Mouse (Mus musculus) heart, embryonic 10.5 days (tissue): ENCODE measurements around the gene Rag1. TPM values are rescaled to one million over a fixed set of nuclear protein-coding genes. Genes with fewer than 3 reads are reported as not detected.

Source experiments
- DNase-seq: peaks from one replicate; pipeline ENCODE4 v3.0.0-alpha.2; 2017; ENCODE audit warnings: low spot score
- H3K27ac ChIP-seq: fragments of 300-500 bp; sonication (generic); 2 replicates; pipeline ENCODE4 v1.5.1; 2016; ENCODE audit warnings: mild to moderate bottlenecking
- H3K27me3 ChIP-seq: fragments of 300-500 bp; sonication (generic); 2 replicates; pipeline ENCODE4 v1.6.1; 2016; ENCODE audit warnings: mild to moderate bottlenecking; ENCODE audit not compliant: poor library complexity, insufficient read depth, severe bottlenecking
- H3K36me3 ChIP-seq: fragments of 300-500 bp; sonication (generic); 2 replicates; pipeline ENCODE4 v1.6.1; 2016; ENCODE audit warnings: mild to moderate bottlenecking, moderate library complexity
- H3K4me1 ChIP-seq: fragments of 300-500 bp; sonication (generic); 2 replicates; pipeline ENCODE4 v1.6.1; 2016; ENCODE audit warnings: mild to moderate bottlenecking
- H3K4me3 ChIP-seq: fragments of 300-500 bp; sonication (generic); 2 replicates; pipeline ENCODE4 v1.5.1; 2016; ENCODE audit warnings: mild to moderate bottlenecking, moderate library complexity
- H3K9me3 ChIP-seq: fragments of 300-500 bp; sonication (generic); 2 replicates; pipeline ENCODE4 v1.6.1; 2016; ENCODE audit warnings: mild to moderate bottlenecking, moderate library complexity
- WGBS: fragments of 180-500 bp; shearing (Covaris S2); methylation state at CpG from one replicate; pipeline ENCODE4 v1.1.7; 2016; 5-methylcytosine and 5-hydroxymethylcytosine counted together
- polyA plus RNA-seq: library from polyadenylated mRNA; unstranded; fragments of >200 nt; fragmentation: Nextera tagmentation; extraction: Ambion mirVana; gene quantifications from 2 replicates; pipeline ENCODE4 v1.2.1, GENCODE M21; 2016

The Rag1 gene
- polyA plus RNA-seq, 1 experiment from 2014 or later: not detected

DNA sequence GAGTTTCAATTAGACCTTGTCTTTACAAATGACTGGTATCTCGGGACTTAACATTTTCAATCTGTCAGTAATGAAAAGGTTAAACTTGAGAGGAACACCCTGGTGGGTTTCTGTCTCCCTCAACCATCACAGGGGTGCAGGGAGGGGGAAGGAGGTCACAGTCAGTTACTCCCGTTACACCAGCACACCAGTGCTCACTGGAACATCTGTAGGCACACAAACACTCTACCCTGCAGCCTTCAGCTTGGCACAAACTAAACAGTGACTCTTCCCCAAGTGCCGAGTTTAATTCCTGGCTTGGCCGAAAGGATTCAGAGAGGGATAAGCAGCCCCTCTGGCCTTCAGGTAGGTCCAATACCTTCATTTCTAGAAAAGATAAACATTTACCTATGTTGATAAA, 24.8 kb downstream of the Rag1 start, which contains the start of gene Rag2:
Gene Rag2, plus strand, starts transcription at position 193 of the 400 bp plus-strand sequence.
- Histone ChIP-seq H3K27me3 (no peaks in the 10 kb centered on the region), H3K36me3 (no peaks in the 10 kb centered on the region), H3K27ac (no peak within 1 kb of the TSS), H3K9me3 (no peaks in the 10 kb centered on the region), H3K4me3 (no peak within 1 kb of the TSS), H3K4me1 (0 out of 2 replicates have a peak, but pooled peaks cover 3% of the 10 kb centered on the region)
- 70% methylated on average over 4 of the region's 4 CpGs for WGBS
- no peak for DNase-seq

DNA sequence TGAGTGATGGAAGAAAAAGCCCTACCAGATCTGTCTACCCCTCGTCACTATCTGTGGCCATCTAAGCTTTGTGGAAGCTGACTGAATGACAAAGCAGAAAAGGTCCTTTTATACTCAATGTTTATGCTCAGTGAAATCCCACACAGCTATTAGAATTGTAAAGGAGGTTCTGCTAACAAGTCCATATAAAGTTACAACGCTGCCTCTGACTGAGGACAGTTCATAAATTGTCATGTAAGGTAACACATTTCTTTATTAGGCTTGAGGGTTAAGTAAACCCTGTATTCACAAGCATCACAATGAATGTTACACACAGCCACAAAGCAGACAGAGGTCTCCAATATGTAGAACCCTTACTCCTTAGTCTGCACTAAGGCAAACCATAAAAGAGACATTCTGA, 25.3 kb downstream of the Rag1 start:
- 0 out of 2 replicates have a peak, but pooled peaks cover 3% of the 10 kb centered on the region for H3K4me1 ChIP-seq
- H3K4me3 ChIP-seq: no peak overlapping the region
- no peaks in the 10 kb centered on the region for H3K36me3 ChIP-seq
- no peak overlapping the region for H3K27ac ChIP-seq
- WGBS: 82% methylated on average over 2 of the region's 2 CpGs
- H3K27me3 ChIP-seq: no peaks in the 10 kb centered on the region
- no peak for DNase-seq
- no peaks in the 10 kb centered on the region for H3K9me3 ChIP-seq

DNA sequence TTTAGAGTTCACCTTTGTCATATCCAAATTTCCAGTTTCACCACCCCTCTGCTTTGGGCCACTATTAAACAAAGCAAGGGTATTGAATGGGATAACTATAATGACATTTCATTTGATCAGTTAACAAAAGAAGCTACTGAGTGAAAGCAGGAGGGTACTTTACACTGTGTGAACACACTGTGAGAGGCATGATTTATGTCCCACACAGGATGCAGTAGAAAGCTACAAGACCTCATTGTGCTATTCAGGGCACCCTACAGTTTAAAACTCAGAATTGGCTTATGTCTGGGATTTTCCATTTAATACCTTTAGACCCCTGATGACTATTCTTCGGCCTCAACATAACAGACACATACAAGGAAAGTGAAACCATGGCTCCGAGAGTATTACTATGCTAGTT, 26.3 kb downstream of the Rag1 start:
- H3K4me3 ChIP-seq: no peak overlapping the region
- H3K36me3 ChIP-seq: no peaks in the 10 kb centered on the region
- H3K4me1 ChIP-seq: 0 out of 2 replicates have a peak, but pooled peaks cover 1% of the 10 kb centered on the region
- 83% methylated on average over 2 of the region's 2 CpGs for WGBS
- no peak overlapping the region for H3K27ac ChIP-seq
- no peak for DNase-seq
- H3K9me3 ChIP-seq: no peaks in the 10 kb centered on the region
- H3K27me3 ChIP-seq: no peaks in the 10 kb centered on the region

DNA sequence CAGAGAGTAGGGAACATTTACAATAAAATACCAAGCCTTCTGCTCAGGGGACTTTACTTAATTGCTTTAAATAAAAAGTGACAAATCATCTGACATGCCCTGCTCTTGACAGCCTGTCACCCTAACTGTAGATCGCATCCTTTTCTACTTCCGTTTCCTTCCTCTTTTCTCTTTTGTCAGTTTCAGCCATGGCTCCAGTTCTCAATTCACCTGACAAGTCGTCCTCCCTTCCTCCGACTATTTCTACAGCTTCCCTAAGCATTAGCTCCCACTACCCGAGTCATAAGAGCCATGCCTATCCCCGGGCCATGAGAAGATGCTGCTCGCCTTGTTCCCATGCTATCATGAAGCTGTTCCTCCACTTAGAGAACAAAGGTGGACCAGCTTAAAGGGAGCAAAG, 27.7 kb downstream of the Rag1 start:
- Histone ChIP-seq H3K36me3 (no peaks in the 10 kb centered on the region), H3K27me3 (no peaks in the 10 kb centered on the region), H3K4me1 (no peaks in the 10 kb centered on the region), H3K9me3 (no peaks in the 10 kb centered on the region), H3K4me3 (no peak overlapping the region), H3K27ac (no peak overlapping the region)
- 68% methylated on average over 7 of the region's 7 CpGs for WGBS
- DNase-seq: no peak

DNA sequence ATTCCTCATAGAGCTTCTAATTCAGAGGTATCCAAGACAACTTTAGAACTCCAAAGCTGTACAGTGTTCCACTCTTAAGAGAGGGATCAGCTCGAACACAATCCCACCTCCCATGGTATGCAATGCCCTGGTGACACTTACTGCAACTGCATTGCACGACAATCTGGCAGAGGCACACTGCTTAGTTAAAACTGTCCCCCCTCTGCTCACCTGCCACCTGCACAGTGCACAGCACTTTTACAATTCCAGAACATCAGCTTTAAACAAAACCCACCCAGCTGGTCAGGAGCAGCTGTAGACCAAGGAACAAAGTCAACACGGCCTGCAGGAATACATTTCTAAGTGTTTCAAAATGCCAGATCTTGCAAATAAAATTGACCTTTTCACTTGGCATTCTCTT, 28.4 kb downstream of the Rag1 start:
- no peaks in the 10 kb centered on the region for H3K27me3 ChIP-seq
- H3K4me3 ChIP-seq: no peak overlapping the region
- no peaks in the 10 kb centered on the region for H3K9me3 ChIP-seq
- no peak overlapping the region for H3K27ac ChIP-seq
- H3K4me1 ChIP-seq: peaks cover 4% of the 10 kb centered on the region; the same call in 1 of the 2 replicates
- WGBS: 75% methylated on average over 3 of the region's 3 CpGs
- no peak for DNase-seq
- no peaks in the 10 kb centered on the region for H3K36me3 ChIP-seq

DNA sequence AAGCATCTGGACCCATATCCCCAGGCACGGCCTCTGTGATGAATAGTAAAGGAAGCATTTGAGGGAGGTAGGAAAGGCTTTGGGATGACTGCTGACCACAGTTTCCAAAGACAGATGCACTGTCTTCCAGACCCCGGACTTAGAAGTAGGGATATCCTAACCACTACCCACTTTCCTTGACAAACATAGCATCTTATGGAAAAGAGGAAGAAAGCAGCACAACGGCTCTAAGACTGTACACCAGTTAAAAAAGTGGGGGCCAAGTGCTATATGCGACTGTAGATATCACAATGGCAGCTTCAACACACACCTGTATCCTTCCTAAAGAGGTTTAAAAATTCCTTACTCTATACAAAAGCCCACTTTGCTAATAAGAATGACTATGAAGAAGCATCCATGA, 30.9 kb downstream of the Rag1 start:
- no peak overlapping the region for H3K27ac ChIP-seq
- no peak for DNase-seq
- H3K9me3 ChIP-seq: no peaks in the 10 kb centered on the region
- H3K27me3 ChIP-seq: no peaks in the 10 kb centered on the region
- H3K36me3 ChIP-seq: no peaks in the 10 kb centered on the region
- H3K4me1 ChIP-seq: peaks cover 11% of the 10 kb centered on the region; the same call in 1 of the 2 replicates
- WGBS: 83% methylated on average over 4 of the region's 4 CpGs
- H3K4me3 ChIP-seq: no peak overlapping the region

DNA sequence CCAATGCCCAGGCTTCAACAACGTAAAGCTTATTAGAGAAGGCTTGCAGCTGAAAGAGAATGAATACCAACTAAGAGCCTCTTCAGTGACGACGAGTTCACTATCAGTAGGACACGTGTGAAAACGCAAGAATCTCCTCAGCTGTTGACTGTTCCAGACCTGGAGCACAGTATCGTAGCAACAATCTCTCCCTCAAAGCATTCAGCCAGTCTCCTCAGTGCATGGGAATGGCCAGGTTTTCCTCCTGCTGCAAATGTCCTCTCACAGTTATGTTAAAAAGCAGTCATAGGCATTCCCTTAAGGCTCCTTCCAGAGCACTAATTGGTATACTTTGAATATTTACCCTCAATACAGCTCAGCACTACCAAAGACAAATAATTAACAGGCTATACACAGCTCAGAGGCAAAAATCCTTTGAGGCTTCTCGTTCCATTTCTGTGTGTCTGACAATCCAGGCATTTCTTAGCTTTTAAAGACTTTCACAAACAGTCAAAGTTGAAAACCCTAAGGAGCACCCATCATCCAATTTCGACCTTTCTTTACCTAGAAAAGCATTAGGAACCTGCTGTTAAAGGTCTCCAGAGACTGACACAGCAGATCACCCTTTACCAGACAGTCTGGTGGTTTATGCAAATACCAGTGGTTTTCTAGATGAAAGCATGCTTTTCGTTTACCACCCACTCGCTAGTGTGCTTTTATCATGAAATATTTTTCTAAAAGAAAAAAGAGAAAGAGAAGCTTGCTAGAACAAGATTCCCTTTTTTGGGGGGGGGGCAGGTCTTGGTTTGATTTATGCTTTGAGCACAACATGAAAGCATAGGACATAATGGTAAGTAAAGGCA, 33.6 kb downstream of the Rag1 start:
- WGBS: 55% methylated on average over 10 of the region's 10 CpGs

DNA sequence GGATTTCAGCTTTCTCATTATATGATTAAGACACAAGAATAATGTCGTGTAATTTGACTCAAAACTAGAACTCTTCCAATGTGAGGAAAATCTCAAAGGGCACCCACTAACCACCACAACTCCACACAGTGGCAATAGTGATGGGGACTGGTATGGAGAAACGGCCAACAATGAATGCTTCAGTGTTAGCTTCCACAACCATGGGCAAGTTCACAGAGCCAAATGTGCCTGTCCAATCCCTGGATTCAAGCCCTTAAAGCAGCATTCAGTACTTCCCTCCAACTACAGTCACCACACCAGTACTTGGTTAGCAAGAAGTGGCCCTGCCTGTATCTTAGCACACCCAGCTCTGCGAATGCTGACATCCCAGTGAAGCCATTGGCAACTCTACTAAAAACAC, 38.4 kb downstream of the Rag1 start:
- Histone ChIP-seq H3K36me3 (no peaks in the 10 kb centered on the region), H3K27ac (no peak overlapping the region)
- WGBS: 92% methylated on average over 3 of the region's 3 CpGs

More for the DNA sequence above, 33.6 kb downstream of the Rag1 start:
- Histone ChIP-seq H3K36me3 (no peaks in the 10 kb centered on the region), H3K4me3 (no peak overlapping the region), H3K9me3 (no peaks in the 10 kb centered on the region), H3K4me1 (peaks cover 11% of the 10 kb centered on the region; the same call in 1 of the 2 replicates), H3K27me3 (no peaks in the 10 kb centered on the region), H3K27ac (no peak overlapping the region)
- DNase-seq: no peak

DNA sequence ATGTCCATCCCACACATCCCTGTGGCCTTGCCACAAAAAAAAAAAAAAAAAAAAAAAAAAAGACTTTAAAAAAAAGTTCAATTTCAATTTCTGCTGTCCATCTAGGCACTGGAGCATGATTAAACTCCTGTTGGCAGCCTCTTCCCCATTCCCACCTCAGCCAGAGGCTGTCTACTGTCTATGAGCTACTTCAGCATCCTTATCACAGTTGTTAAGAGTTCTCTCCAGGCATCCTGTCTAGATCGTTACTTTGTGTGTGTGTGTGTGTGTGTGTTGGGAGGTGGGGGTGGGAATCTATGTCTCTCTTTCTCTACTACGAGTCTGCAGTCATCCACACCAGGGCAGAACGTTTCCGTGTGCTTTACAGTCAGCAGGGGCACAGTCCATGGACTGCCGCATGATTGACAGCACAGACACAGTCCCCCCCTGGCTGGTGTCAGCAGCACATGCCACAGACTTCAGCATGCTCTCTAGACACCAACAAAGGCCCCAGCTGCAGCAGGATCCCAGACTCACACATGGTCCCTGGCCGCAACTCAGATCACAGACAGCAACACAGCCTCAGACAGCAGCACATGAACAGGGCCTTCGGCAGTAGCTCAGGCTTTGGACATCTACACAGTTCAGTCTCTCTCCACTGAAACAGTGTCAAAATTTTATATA, 40.9 kb downstream of the Rag1 start:
- no peak overlapping the region for H3K4me3 ChIP-seq
- 0 out of 2 replicates have a peak overlapping the region, but pooled peaks have one; percentile 42 for H3K27ac ChIP-seq
- WGBS: 32% methylated on average over 7 of the region's 7 CpGs
- H3K9me3 ChIP-seq: no peaks in the 10 kb centered on the region
- no peaks in the 10 kb centered on the region for H3K36me3 ChIP-seq
- H3K4me1 ChIP-seq: peaks cover 3% of the 10 kb centered on the region; the same call in 1 of the 2 replicates
- DNase-seq: peak; percentile 83
- no peaks in the 10 kb centered on the region for H3K27me3 ChIP-seq

More for the DNA sequence above, 38.4 kb downstream of the Rag1 start:
- Histone ChIP-seq H3K27me3 (no peaks in the 10 kb centered on the region), H3K4me3 (no peak overlapping the region), H3K4me1 (peaks cover 10% of the 10 kb centered on the region; the same call in 1 of the 2 replicates), H3K9me3 (no peaks in the 10 kb centered on the region)
- DNase-seq: no peak

DNA sequence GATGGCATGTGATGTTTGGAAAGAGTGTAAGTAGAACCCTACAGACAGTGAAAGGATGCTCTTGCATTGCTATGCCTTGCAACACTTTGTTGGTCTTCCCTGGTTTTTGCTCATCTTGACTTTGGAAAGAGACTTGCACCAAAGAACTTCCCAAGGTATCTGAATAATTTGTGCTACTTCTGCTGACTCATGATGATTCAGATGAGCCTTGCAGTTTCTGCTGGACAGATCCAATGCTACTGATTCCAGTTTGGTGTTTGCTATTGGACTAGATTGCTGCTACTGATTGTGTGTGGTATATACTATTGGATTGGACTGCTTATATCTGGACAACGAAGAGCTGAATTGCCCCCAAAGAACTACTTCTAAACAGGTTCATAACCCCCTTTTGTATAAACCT, 46.2 kb downstream of the Rag1 start:
- H3K27ac ChIP-seq: no peak overlapping the region
- no peaks in the 10 kb centered on the region for H3K9me3 ChIP-seq
- H3K36me3 ChIP-seq: no peaks in the 10 kb centered on the region
- H3K4me1 ChIP-seq: peaks cover 6% of the 10 kb centered on the region; the same call in 1 of the 2 replicates
- no peak overlapping the region for H3K4me3 ChIP-seq
- 83% methylated on average over 1 of the region's 1 CpGs for WGBS
- no peaks in the 10 kb centered on the region for H3K27me3 ChIP-seq
- DNase-seq: no peak

DNA sequence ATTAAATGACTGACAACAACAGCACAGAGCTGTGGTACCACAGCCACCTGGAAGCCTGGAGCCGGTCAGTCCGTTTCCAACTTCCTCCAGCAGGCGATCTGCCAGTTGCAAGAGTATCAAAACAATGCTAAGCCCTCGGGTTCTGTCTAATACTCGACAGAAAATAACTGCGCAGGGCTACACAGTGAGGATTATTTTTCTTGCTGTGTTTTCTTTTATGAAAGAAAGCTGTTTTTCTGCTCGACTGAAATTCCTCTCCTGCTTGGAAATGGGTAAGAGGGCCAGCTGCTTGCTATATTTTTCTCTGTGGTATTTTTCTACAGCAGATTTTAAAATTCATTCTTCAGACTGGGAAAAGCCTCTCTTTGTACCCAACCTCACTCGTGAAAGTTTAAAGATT, 48.6 kb downstream of the Rag1 start:
- Histone ChIP-seq H3K9me3 (no peaks in the 10 kb centered on the region), H3K27ac (no peak overlapping the region), H3K36me3 (no peaks in the 10 kb centered on the region), H3K27me3 (no peaks in the 10 kb centered on the region), H3K4me3 (no peak overlapping the region), H3K4me1 (peaks cover 6% of the 10 kb centered on the region; the same call in 1 of the 2 replicates)
- 55% methylated on average over 8 of the region's 8 CpGs for WGBS
- DNase-seq: no peak

DNA sequence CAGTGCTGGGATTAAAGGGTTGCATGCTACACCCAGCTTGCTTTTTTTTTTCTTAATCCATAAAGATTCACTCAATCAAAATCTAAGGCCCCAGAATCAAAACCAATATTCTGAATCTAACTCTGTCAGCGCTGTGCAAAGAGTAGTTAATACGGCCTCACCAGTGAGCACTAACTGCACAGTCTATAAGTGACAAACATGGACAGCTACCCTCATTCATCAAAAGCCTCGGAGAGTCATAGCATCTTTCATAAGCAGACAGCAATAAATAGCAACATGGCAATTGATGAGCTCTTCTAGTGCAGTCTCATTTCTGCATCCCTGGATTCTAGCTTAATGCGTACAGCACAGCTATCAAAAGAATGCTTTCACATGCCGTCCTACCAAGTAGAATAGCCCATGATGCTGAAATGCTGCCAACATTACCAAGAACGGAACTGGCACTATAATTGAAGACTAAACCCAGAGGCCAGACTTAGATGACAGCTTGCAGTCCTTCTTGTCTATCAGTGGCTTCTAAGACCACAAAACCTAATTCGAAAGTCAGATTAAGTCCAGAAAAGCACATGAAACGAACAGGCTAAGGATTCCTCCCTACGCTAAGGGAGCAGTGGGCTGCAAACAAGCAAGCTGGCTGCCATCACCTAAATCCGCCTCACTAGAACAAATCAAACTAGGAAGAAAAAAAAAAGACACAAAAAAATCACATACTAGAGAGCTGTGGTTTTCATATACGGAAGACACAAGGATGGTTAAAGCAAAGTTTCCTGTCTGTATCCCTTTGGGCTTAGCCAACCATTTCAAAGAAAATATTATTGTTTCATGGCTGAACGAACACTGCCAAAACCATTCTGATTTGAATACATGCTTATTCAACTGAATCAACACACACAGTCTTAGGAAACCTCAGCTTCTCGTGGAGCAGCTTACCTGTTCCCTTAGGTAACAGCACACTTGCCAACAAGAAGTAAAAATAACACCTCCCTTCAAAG, 50.8 kb downstream of the Rag1 start:
- Histone ChIP-seq H3K27ac (no peak overlapping the region), H3K27me3 (no peaks in the 10 kb centered on the region), H3K4me3 (no peak overlapping the region), H3K9me3 (no peaks in the 10 kb centered on the region), H3K36me3 (no peaks in the 10 kb centered on the region), H3K4me1 (peaks cover 6% of the 10 kb centered on the region; the same call in 1 of the 2 replicates)
- DNase-seq: no peak
- WGBS: 83% methylated on average over 13 of the region's 13 CpGs
